11 mouse cellular contexts compared by ENCODE assay signal in genomic region chr7:98482551-98483267, GRCm38 (mm10). TPM values are rescaled to one million over a fixed set of nuclear protein-coding genes. Genes with fewer than 3 reads are reported as not detected.
DNase-seq lines count a peak whose midpoint lies in the region; ATAC-seq and TF ChIP-seq lines count a peak whose summit lies in the region.
"Had no signal": no experiment of that assay in that cellular context is flagged by ENCODE, and none has a peak within 500 bp of the region (broad histone marks: within the 10 kb centered on the region; RNA-seq: fewer than 3 reads in every experiment).

No protein-coding gene starts in this region.

- no peak for TF ChIP-seq CTCF in liver, embryonic 14.5 days (IDR thresholded peaks at IDR 0.05; ENCODE audit: low read depth)

- DNase-seq in heart, adult 18-20 months: peak; percentile 68 to 73
- DNase-seq in heart, postnatal 4 days: no peak
- DNase-seq in embryonic facial prominence, embryonic 10.5 days (ENCODE audit: low spot score): no peak
- DNase-seq in heart, postnatal 36 days: peak; percentile 36 to 56
- DNase-seq in liver, embryonic 14.5 days (ENCODE audit: low read depth in 3 of 3, low spot score in 3 of 3): no peak
- no peak for DNase-seq in right cerebral cortex, adult 18-20 months
- no peak for DNase-seq in ovary, postnatal 36 days (ENCODE audit: low spot score)
- DNase-seq: adrenal gland, postnatal 10 days had no signal

- H3K9me3 ChIP-seq in embryonic facial prominence, embryonic 10.5 days: no peaks in the 10 kb centered on the region
- H3K9me3 ChIP-seq in liver, embryonic 14.5 days (ENCODE audit: control insufficient read depth, low read length): no peaks in the 10 kb centered on the region

- no peak overlapping the region for H3K4me2 ChIP-seq in liver, embryonic 14.5 days (ENCODE audit: low read depth)

- peaks cover 22% of the 10 kb centered on the region for H3K4me1 ChIP-seq in embryonic facial prominence, embryonic 10.5 days
- no peaks in the 10 kb centered on the region for H3K4me1 ChIP-seq in liver, embryonic 14.5 days (replicated peaks; ENCODE audit: control insufficient read depth in 2 of 2, insufficient read depth in 2 of 2, low read length in 1 of 2)

- TF ChIP-seq EP300 in liver, embryonic 14.5 days (IDR thresholded peaks at IDR 0.05; ENCODE audit: low read depth): no peak

- H3K27me3 ChIP-seq in embryonic facial prominence, embryonic 10.5 days (replicated peaks; ENCODE audit: low read depth, poor library complexity, severe bottlenecking): peaks cover 22% of the 10 kb centered on the region
- H3K27me3 ChIP-seq in liver, embryonic 14.5 days (ENCODE audit: control insufficient read depth, insufficient read depth, low read length): no peaks in the 10 kb centered on the region

- no peak overlapping the region for H3K4me3 ChIP-seq in embryonic facial prominence, embryonic 10.5 days
- H3K4me3 ChIP-seq in liver, embryonic 14.5 days (ENCODE audit: insufficient read depth in 1 of 2, low read depth in 2 of 2, low read length in 2 of 2): no peak overlapping the region
- H3K4me3 ChIP-seq: erythroblast, embryonic 14.5 days had no signal

- no peaks in the 10 kb centered on the region for H3K36me3 ChIP-seq in embryonic facial prominence, embryonic 10.5 days (replicated peaks)
- H3K36me3 ChIP-seq in liver, embryonic 14.5 days (replicated peaks; ENCODE audit: control insufficient read depth, insufficient read depth, low read depth): no peaks in the 10 kb centered on the region

- peak; percentile 57 for ATAC-seq in liver, embryonic 14.5 days (ENCODE audit: insufficient read depth)
- no peak for ATAC-seq in activated CD4-positive, CD25-positive, alpha-beta regulatory T cell, adult 4 months
- ATAC-seq: inflammation-experienced regulatory T-cells, adult 6 months had no signal

- intact Hi-C loops in heart, postnatal 36 days (cut with DNase I): loop anchor here (5.0 kb wide), 1 partner anchor 215 kb away; no protein-coding TSS in a partner anchor

- no peak overlapping the region for H3K9ac ChIP-seq in liver, embryonic 14.5 days (replicated peaks)

- peak overlapping the region; percentile 31 for H3K27ac ChIP-seq in embryonic facial prominence, embryonic 10.5 days (replicated peaks)
- H3K27ac ChIP-seq in liver, embryonic 14.5 days: no peak overlapping the region

- 56% methylated on average over 12 of the region's 12 CpGs for WGBS in embryonic facial prominence, embryonic 10.5 days
- 37% methylated on average over 12 of the region's 12 CpGs for WGBS in liver, embryonic 14.5 days (ENCODE audit: insufficient replicate concordance)

RNA-seq across cellular contexts. Expression of gene Lrrc32, which starts 6.4 kb away (rescaled TPM):
- 1 to 10 TPM; 7.5 to 8.0 TPM for total RNA-seq in heart, adult 18-20 months (2021)
- total RNA-seq in heart, postnatal 4 days (2021): 10 to 100 TPM; 17.3 to 18.6 TPM
- 3.6 and 3.7 TPM in 2 replicates for polyA plus RNA-seq in embryonic facial prominence, embryonic 10.5 days (2016; fragmentation: Nextera tagmentation; extraction: Ambion mirVana)
- total RNA-seq in heart, postnatal 36 days (2021): 10 to 100 TPM; 14.6 to 15.8 TPM
- 3.6 and 4.4 TPM in 2 replicates for polyA plus RNA-seq in liver, embryonic 14.5 days (2012; rRNA removed)
- polyA plus RNA-seq in liver, embryonic 14.5 days (2014; fragmentation: Nextera tagmentation; extraction: Ambion mirVana): 4.7 and 5.5 TPM in 2 replicates
- polyA plus RNA-seq in activated CD4-positive, CD25-positive, alpha-beta regulatory T cell, adult 4 months (2017; shearing (Covaris generic)): 10 to 100 TPM; 57.2 to 89.2 TPM

RNA-seq across cellular contexts. Expression of gene Gucy2d, which starts 42.5 kb away (rescaled TPM):
- under 1 TPM in 1 of 2 experiments, not detected in 1; 0.07 TPM for total RNA-seq in heart, adult 18-20 months (2021)
- not detected for total RNA-seq in heart, postnatal 4 days (2021)
- not detected in 2 replicates for polyA plus RNA-seq in embryonic facial prominence, embryonic 10.5 days (2016; fragmentation: Nextera tagmentation; extraction: Ambion mirVana)
- under 1 TPM in 1 of 2 experiments, not detected in 1; 0.25 TPM for total RNA-seq in heart, postnatal 36 days (2021)
- polyA plus RNA-seq in liver, embryonic 14.5 days (2012; rRNA removed): not detected in 2 replicates
- not detected in 2 replicates for polyA plus RNA-seq in liver, embryonic 14.5 days (2014; fragmentation: Nextera tagmentation; extraction: Ambion mirVana)
- polyA plus RNA-seq in activated CD4-positive, CD25-positive, alpha-beta regulatory T cell, adult 4 months (2017; shearing (Covaris generic)): not detected
- polyA plus RNA-seq: erythroblast, embryonic 14.5 days; inflammation-experienced regulatory T-cells, adult 6 months had no signal

Comparison
In these comparisons a context has a peak if more than half of its experiments do, and no peak if none do; other contexts are left out.
1. DNase-seq: peak in heart, adult 18-20 months (2 of 2) and heart, postnatal 36 days (2 of 2); none in heart, postnatal 4 days (single experiment), embryonic facial prominence, embryonic 10.5 days (single experiment), liver, embryonic 14.5 days (0 of 3), right cerebral cortex, adult 18-20 months (single experiment) and ovary, postnatal 36 days (single experiment).